Mouse (Mus musculus) brain, embryonic 14.5 days (tissue): ENCODE results near the gene Tax1bp1.

Source experiments
- CTCF ChIP-seq: fragments of 200-500 bp; IDR thresholded peaks from 2 replicates; pipeline ENCODE4 v1.5.1; 2012; ENCODE audit warnings: inconsistent platforms, mild to moderate bottlenecking, moderate library complexity, borderline replicate concordance; ENCODE audit not compliant: insufficient read depth, insufficient read length; ENCODE audit errors: extremely low read depth
- POLR2A ChIP-seq: fragments of 200-500 bp; IDR thresholded peaks from 2 replicates; pipeline ENCODE4 v1.6.1; 2012; ENCODE audit warnings: mild to moderate bottlenecking, inconsistent platforms, borderline replicate concordance; ENCODE audit not compliant: poor library complexity, insufficient read depth, insufficient read length, severe bottlenecking; ENCODE audit errors: extremely low read depth

DNA sequence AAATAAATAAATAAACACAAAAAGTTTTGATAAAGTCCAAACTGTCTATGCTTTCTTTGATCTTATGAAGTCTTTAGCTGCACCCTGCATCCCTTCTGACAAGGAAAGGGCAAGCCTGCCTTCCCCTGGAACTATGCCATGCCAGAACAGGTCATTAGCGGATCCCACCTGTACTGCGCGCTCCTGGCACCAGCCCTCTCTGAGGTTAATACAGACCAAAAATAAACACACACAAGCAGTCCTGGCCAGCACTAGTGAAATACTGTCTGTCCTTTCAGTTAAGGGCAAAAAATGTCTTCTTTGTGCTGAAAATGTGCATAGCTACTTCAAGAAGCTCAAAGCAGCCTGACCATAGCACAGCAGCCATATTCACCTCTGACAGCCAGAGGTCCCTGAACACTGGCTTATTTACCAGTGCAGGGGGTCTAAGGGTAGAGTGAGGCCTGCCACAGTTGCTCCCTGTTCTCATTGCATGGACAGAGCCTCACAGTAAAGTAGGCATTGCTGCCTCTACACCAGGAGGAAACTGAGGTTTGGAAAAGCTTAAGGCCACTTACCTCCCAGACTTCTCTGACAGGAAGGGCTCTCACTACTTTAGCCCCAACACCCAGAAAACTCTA, 91.8 kb downstream of the Tax1bp1 start:
- TF ChIP-seq CTCF = no peak
- TF ChIP-seq POLR2A = no peak
